Mouse (Mus musculus) liver (tissue): ENCODE results near the gene Tmem110.

Experiments used
- DNase-seq: peaks from one replicate; pipeline ENCODE4 v3.0.0-alpha.2; 2020; ENCODE audit warnings: mixed read lengths

Tmem110 gene

GRCm38 (mm10) chr14:30825476-30826131, at the start of gene Tmem110:
Gene Tmem110, plus strand, starts transcription at chr14:30825590.
- peak; percentile 90 for DNase-seq

- DNase-seq = no peak
These were observed 40.8 kb upstream of the Tmem110 start for GRCm38 (mm10) chr14:30784614-30785013.

GRCm38 (mm10) chr14:30789471-30789870, 35.9 kb upstream of the Tmem110 start:
- no peak for DNase-seq

- no peak for DNase-seq
These were observed 32.5 kb upstream of the Tmem110 start for GRCm38 (mm10) chr14:30792871-30793270.

- DNase-seq = no peak
These were observed 23.6 kb upstream of the Tmem110 start for GRCm38 (mm10) chr14:30801756-30802155.

GRCm38 (mm10) chr14:30821136-30821535, 4.3 kb upstream of the Tmem110 start:
- no peak for DNase-seq

GRCm38 (mm10) chr14:30824456-30824995, 864 bp upstream of the Tmem110 start:
- DNase-seq = no peak

- no peak for DNase-seq
These were observed 342 bp upstream of the Tmem110 start for GRCm38 (mm10) chr14:30825021-30825475.

- DNase-seq = no peak
These were observed 1.1 kb downstream of the Tmem110 start for GRCm38 (mm10) chr14:30826174-30827140.

- DNase-seq = no peak
These were observed 2.1 kb downstream of the Tmem110 start for GRCm38 (mm10) chr14:30827480-30827879.

GRCm38 (mm10) chr14:30828077-30828476, 2.7 kb downstream of the Tmem110 start:
- DNase-seq = no peak

GRCm38 (mm10) chr14:30828635-30829460, 3.5 kb downstream of the Tmem110 start:
- peak; percentile 25 for DNase-seq

- DNase-seq = no peak
These were observed 12.1 kb downstream of the Tmem110 start for GRCm38 (mm10) chr14:30837416-30837996.

GRCm38 (mm10) chr14:30843701-30844100, 18.3 kb downstream of the Tmem110 start:
- no peak for DNase-seq

GRCm38 (mm10) chr14:30850504-30850903, 25.1 kb downstream of the Tmem110 start:
- no peak for DNase-seq

- DNase-seq = no peak
These were observed 26.9 kb downstream of the Tmem110 start for GRCm38 (mm10) chr14:30852325-30852724.

GRCm38 (mm10) chr14:30855316-30855715, 29.9 kb downstream of the Tmem110 start:
- DNase-seq = no peak

- no peak for DNase-seq
These were observed 31.6 kb downstream of the Tmem110 start for GRCm38 (mm10) chr14:30856885-30857507.

GRCm38 (mm10) chr14:30857990-30858389, 32.6 kb downstream of the Tmem110 start:
- no peak for DNase-seq

- no peak for DNase-seq
These were observed 36.2 kb downstream of the Tmem110 start for GRCm38 (mm10) chr14:30861421-30862125.

GRCm38 (mm10) chr14:30862368-30862767, 37.0 kb downstream of the Tmem110 start:
- DNase-seq = no peak
